Mouse (Mus musculus) intestine, postnatal 0 days (tissue): ENCODE measurements at regions not wholly inside any gene's neighbourhood (a gene's known extent, or its start where the extent isn't known, plus 50 kb on each side); places are given as distances from the start of the nearest gene placed in this dataset.

Source experiments
- ATAC-seq: fragments of 200-750 bp; cut with Nextera tagmentation; 2 replicates; pipeline ENCODE4 v1.8.0; 2017; ENCODE audit warnings: mild to moderate bottlenecking, moderate TSS enrichment, moderate library complexity
- H3K27ac ChIP-seq: fragments of 300-500 bp; sonication (generic); 2 replicates; pipeline ENCODE4 v1.5.1; 2014; ENCODE audit warnings: mild to moderate bottlenecking, low read depth, low read length, moderate library complexity
- H3K27me3 ChIP-seq: fragments of 300-500 bp; sonication (generic); replicated peaks from 2 replicates; pipeline ENCODE4 v1.6.1; 2014; ENCODE audit warnings: low read length, mixed read lengths; ENCODE audit not compliant: control insufficient read depth, insufficient read depth
- H3K36me3 ChIP-seq: fragments of 300-500 bp; sonication (generic); 2 replicates; pipeline ENCODE4 v1.6.1; 2014; ENCODE audit warnings: mild to moderate bottlenecking, moderate library complexity; ENCODE audit not compliant: control insufficient read depth, insufficient read depth
- H3K4me1 ChIP-seq: fragments of 300-500 bp; sonication (generic); replicated peaks from 2 replicates; pipeline ENCODE4 v1.6.1; 2014; ENCODE audit warnings: antibody characterized with exemption, low read length, mixed read lengths; ENCODE audit not compliant: control insufficient read depth, insufficient read depth
- H3K4me2 ChIP-seq: fragments of 300-500 bp; sonication (generic); replicated peaks from 2 replicates; pipeline ENCODE4 v1.6.1; 2014; ENCODE audit warnings: low read depth, mild to moderate bottlenecking, moderate library complexity
- H3K4me3 ChIP-seq: fragments of 300-500 bp; sonication (generic); 2 replicates; pipeline ENCODE4 v1.5.1; 2014; ENCODE audit warnings: low read depth, low read length
- H3K9ac ChIP-seq: fragments of 300-500 bp; sonication (generic); 2 replicates; pipeline ENCODE4 v1.6.1; 2014; ENCODE audit warnings: mild to moderate bottlenecking, low read depth, low read length
- H3K9me3 ChIP-seq: fragments of 300-500 bp; sonication (generic); 2 replicates; pipeline ENCODE4 v1.6.1; 2016; ENCODE audit warnings: mixed run types; ENCODE audit not compliant: control insufficient read depth
- CTCF ChIP-seq: sonication (generic); IDR thresholded peaks from 2 replicates; pipeline ENCODE4 v1.5.1; 2016; ENCODE audit warnings: low read depth, mild to moderate bottlenecking, control low read depth, antibody characterized with exemption, moderate library complexity
- WGBS: fragments of 180-500 bp; shearing (Covaris S2); extraction: QIAGEN DNeasy Blood & Tissue Kit; methylation state at CpG from one replicate; pipeline ENCODE4 v1.1.7; 2014; 5-methylcytosine and 5-hydroxymethylcytosine counted together

DNA sequence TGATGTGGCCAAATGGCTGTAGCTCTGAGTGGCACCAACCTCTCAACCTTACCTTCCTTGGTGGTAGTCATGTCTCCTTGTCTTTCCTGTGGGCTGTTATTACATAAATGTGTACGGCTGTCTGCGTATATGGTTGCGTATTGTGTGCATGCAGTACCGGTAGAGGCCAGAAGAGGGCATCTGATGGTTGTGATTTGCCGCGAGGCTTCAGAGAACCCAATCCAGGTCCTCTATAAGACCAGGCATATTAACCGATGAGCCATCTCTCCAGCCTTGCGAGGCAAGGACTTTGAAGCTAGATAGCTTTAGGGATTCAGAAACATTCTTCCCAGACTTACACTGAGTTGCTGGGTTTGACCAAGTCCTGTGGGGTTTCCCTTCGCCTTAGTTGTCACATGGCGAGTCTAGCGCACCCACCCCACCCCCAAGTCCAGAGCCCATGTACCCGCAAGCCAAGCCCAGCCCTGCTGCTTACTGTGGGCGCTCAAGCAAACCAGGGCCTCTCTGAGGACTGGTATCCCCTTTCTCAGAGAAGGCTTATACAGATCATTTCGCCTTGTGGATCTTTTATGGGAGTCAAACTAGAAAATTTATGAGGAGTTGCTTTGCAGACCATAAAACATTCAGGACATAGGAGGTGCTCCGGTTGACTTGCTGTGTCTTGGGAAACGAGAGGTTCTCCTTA is 172.7 kb downstream of the Katnal1 start:
- 0 out of 2 replicates have a peak, but pooled peaks have one; percentile 13 for ATAC-seq
- 0 out of 2 replicates have a peak overlapping the region, but pooled peaks have one; percentile 3 for H3K4me2 ChIP-seq
- no peaks in the 10 kb centered on the region for H3K27me3 ChIP-seq
- H3K27ac ChIP-seq, result no peak overlapping the region
- H3K4me1 ChIP-seq, result no peaks in the 10 kb centered on the region; the same call in 1 of the 2 replicates
- no peak overlapping the region for H3K9ac ChIP-seq
- peak; percentile 68 for TF ChIP-seq CTCF
- WGBS, result 85% methylated on average over 16 of the region's 16 CpGs
- no peaks in the 10 kb centered on the region for H3K36me3 ChIP-seq
- no peak overlapping the region for H3K4me3 ChIP-seq
- no peaks in the 10 kb centered on the region for H3K9me3 ChIP-seq

GRCm38 (mm10) chr5:148755807-148756206 is 173.3 kb downstream of the Katnal1 start:
- no peak for TF ChIP-seq CTCF
- peak; percentile 67 for ATAC-seq
- 41% methylated on average over 8 of the region's 8 CpGs for WGBS

GRCm38 (mm10) chr5:148754896-148755295 is 174.2 kb downstream of the Katnal1 start:
- Histone ChIP-seq H3K4me1 (no peaks in the 10 kb centered on the region; the same call in 1 of the 2 replicates), H3K4me3 (no peak overlapping the region), H3K27me3 (no peaks in the 10 kb centered on the region), H3K9ac (no peak overlapping the region), H3K4me2 (no peak overlapping the region), H3K9me3 (no peaks in the 10 kb centered on the region), H3K27ac (no peak overlapping the region), H3K36me3 (no peaks in the 10 kb centered on the region)
- WGBS, result 59% methylated on average over 10 of the region's 10 CpGs
- TF ChIP-seq CTCF, result no peak
- ATAC-seq, result no peak

More at GRCm38 (mm10) chr5:148755807-148756206, 173.3 kb downstream of the Katnal1 start:
- Histone ChIP-seq H3K4me1 (no peaks in the 10 kb centered on the region; the same call in 1 of the 2 replicates), H3K4me3 (no peak overlapping the region), H3K4me2 (0 out of 2 replicates have a peak overlapping the region, but pooled peaks have one; percentile 3), H3K9ac (no peak overlapping the region), H3K27me3 (no peaks in the 10 kb centered on the region), H3K36me3 (no peaks in the 10 kb centered on the region), H3K27ac (no peak overlapping the region), H3K9me3 (no peaks in the 10 kb centered on the region)

GRCm38 (mm10) chr5:148754363-148754762 is 174.8 kb downstream of the Katnal1 start:
- TF ChIP-seq CTCF, result peak; percentile 20; the same call in 1 of the 2 replicates
- Histone ChIP-seq H3K4me3 (no peak overlapping the region), H3K9ac (no peak overlapping the region), H3K36me3 (no peaks in the 10 kb centered on the region), H3K9me3 (no peaks in the 10 kb centered on the region), H3K27ac (no peak overlapping the region), H3K27me3 (no peaks in the 10 kb centered on the region), H3K4me1 (no peaks in the 10 kb centered on the region; the same call in 1 of the 2 replicates), H3K4me2 (no peak overlapping the region)
- WGBS, result 94% methylated on average over 6 of the region's 6 CpGs
- ATAC-seq, result no peak

GRCm38 (mm10) chr5:148753457-148753856 is 175.7 kb downstream of the Katnal1 start:
- H3K36me3 ChIP-seq, result no peaks in the 10 kb centered on the region
- no peaks in the 10 kb centered on the region for H3K27me3 ChIP-seq
- H3K9me3 ChIP-seq, result no peaks in the 10 kb centered on the region
- 78% methylated on average over 4 of the region's 4 CpGs for WGBS
- no peak overlapping the region for H3K27ac ChIP-seq
- no peak for TF ChIP-seq CTCF
- no peaks in the 10 kb centered on the region; the same call in 1 of the 2 replicates for H3K4me1 ChIP-seq
- ATAC-seq, result no peak
- H3K4me2 ChIP-seq, result no peak overlapping the region
- no peak overlapping the region for H3K4me3 ChIP-seq
- no peak overlapping the region for H3K9ac ChIP-seq

DNA sequence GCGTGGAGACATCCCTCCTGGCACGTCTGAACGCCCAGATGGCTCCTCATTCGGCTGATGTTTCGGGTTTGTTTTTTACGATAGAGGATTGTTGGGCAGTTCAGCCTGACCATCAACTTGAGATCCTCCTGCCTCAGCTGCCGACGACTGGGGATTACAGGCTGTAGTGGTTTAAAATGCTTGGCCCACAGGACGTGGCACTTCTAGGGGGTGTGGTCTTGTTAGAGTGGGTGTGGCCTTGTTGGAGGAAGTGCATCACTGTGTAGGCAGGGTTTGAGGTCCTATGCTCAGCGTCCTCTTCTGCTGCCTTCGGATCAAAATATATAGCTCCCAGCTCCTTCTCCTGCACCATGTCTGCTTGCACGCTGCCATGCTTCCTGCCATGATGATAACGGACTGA is 177.1 kb downstream of the Katnal1 start:
- Histone ChIP-seq H3K4me2 (no peak overlapping the region), H3K9me3 (no peaks in the 10 kb centered on the region), H3K27me3 (no peaks in the 10 kb centered on the region), H3K4me1 (no peaks in the 10 kb centered on the region; the same call in 1 of the 2 replicates), H3K27ac (no peak overlapping the region), H3K4me3 (no peak overlapping the region), H3K9ac (no peak overlapping the region), H3K36me3 (no peaks in the 10 kb centered on the region)
- TF ChIP-seq CTCF, result no peak
- ATAC-seq, result no peak
- WGBS, result 93% methylated on average over 13 of the region's 13 CpGs
